Mouse (Mus musculus): ENCODE results near the gene Mrrf. TPM values are rescaled to one million over a fixed set of nuclear protein-coding genes. Genes with fewer than 3 reads are reported as not detected.

Gene Mrrf
- polyA plus RNA-seq, 1 experiment, result 0.36 TPM

DNA sequence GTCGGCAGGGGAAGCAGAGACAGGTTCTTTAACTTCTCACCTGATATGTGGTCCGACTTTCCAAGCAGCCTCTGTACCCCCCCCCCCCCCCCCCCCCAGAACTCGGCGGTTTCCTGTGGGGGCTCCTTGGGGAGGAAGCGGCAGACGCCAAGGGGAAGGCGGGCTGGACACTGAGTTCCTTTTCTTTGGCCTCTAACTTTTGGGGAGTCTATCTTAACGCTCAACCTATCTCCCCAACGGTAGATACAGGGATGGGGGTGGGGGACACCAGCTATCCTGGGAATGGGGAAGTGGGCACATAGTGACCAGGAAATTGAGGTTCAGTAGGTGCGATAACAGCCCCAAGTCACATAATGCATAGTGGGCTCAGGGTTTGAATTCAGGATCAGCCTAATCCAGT is 94.8 kb downstream of the Mrrf start:
- H3K36me3 ChIP-seq (ENCODE audit: control insufficient read depth), result no peaks in the 10 kb centered on the region
- no peak overlapping the region for H3K4me3 ChIP-seq (replicated peaks)
- TF ChIP-seq GATA1 (IDR thresholded peaks at IDR 0.05; ENCODE audit: low read length) (no peak), TAL1 (IDR thresholded peaks at IDR 0.05; ENCODE audit: low read length) (no peak)
- no peaks in the 10 kb centered on the region for H3K9me3 ChIP-seq (ENCODE audit: control insufficient read depth, low read length)
- H3K27me3 ChIP-seq (ENCODE audit: control insufficient read depth), result peaks cover 24% of the 10 kb centered on the region
- H3K4me1 ChIP-seq (ENCODE audit: control insufficient read depth), result peaks cover 6% of the 10 kb centered on the region

DNA sequence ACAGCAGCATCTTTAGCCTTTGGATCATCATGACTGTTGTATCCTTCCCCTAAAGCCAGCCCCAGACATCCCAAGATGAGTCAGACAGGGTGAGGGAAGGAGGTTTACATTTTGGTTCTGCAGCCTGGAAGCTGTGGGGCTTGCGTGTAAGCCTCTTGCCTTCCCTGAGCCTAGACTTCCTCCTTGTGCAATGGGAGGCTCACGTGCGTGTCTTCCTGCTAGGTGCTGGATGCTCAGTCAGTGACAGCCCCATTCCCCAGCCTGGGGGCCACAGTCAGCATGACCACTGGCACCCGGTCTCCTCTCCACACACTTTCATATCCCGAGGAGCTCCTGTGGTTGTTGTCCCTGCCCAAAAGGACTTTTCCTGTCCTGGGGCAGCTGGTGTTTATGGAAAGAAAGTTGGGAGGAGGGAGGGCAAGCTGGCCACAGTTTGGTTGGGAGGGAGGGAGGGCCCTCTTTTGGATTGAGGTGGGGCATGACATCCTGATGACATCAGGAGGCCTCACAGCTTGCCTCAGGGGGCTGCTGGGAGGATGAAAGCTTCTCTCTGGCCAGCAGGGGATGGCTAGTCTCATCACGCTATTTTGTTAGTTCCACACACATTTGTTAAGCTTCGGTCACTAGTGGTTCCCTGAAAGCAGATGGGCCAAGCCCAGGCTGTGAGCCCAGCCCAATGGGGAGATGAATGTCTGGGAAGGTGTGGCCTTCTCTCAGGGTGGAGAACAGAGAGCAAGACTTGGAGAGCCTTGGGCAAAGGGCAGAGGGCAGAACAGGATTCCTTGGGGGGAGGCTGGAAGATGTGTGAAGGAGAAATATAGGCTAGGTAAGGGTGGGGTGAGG is 98.6 kb downstream of the Mrrf start:
- Histone ChIP-seq H3K27me3 (ENCODE audit: control insufficient read depth) (peaks cover 21% of the 10 kb centered on the region), H3K9me3 (ENCODE audit: control insufficient read depth, low read length) (no peaks in the 10 kb centered on the region), H3K36me3 (ENCODE audit: control insufficient read depth) (no peaks in the 10 kb centered on the region), H3K4me1 (ENCODE audit: control insufficient read depth) (peaks cover 7% of the 10 kb centered on the region), H3K4me3 (replicated peaks) (no peak overlapping the region)
- TF ChIP-seq TAL1 (IDR thresholded peaks at IDR 0.05; ENCODE audit: low read length), result no peak
- TF ChIP-seq GATA1 (IDR thresholded peaks at IDR 0.05; ENCODE audit: low read length), result no peak

DNA sequence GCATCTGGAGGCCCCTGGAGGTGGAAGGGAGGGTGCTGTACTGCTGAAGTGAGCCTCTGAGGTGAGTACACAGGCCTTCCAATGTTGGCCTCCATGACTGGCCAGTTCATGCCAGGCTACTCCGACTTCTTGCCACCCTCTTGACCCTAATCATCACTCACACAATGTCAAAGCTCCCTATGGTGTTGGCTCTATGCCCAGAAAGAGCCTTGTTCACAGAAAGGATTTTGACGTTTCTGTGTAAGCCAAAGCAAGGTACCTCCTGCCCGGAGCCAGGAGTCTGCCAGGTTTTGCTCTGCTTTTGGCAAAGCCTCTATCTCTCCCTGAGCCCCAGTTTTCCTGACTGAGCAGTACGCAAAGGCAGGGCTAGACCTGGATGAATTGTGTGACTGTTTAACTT is 99.7 kb downstream of the Mrrf start:
- peaks cover 9% of the 10 kb centered on the region for H3K27me3 ChIP-seq (ENCODE audit: control insufficient read depth)
- H3K4me1 ChIP-seq (ENCODE audit: control insufficient read depth), result peaks cover 2% of the 10 kb centered on the region; the same call in 1 of the 2 replicates
- H3K9me3 ChIP-seq (ENCODE audit: control insufficient read depth, low read length), result no peaks in the 10 kb centered on the region
- no peaks in the 10 kb centered on the region for H3K36me3 ChIP-seq (ENCODE audit: control insufficient read depth)
- TF ChIP-seq TAL1 (IDR thresholded peaks at IDR 0.05; ENCODE audit: low read length) (no peak), GATA1 (IDR thresholded peaks at IDR 0.05; ENCODE audit: low read length) (no peak)
- H3K4me3 ChIP-seq (replicated peaks), result no peak overlapping the region

DNA sequence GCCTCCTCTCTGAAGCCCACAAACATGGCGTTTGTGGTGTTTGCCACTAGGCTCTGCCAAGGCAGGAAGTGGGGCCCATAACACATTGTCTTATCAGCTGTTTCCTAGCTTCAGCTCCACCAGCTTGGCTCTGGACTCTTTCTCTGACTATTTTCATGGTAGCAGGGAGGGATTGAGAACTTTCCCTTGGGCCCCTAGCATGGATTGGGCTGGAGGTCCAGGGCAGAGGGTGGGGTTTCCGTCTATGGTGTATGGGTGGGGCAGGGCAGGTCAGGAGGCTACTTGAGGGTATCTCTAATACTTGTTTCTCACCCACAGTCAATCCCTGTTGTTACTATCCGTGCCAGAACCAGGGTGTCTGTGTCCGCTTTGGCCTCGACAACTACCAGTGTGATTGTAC is 100.7 kb downstream of the Mrrf start:
- Histone ChIP-seq H3K36me3 (ENCODE audit: control insufficient read depth) (no peaks in the 10 kb centered on the region), H3K27me3 (ENCODE audit: control insufficient read depth) (no peaks in the 10 kb centered on the region), H3K4me1 (ENCODE audit: control insufficient read depth) (peaks cover 2% of the 10 kb centered on the region; the same call in 1 of the 2 replicates), H3K9me3 (ENCODE audit: control insufficient read depth, low read length) (no peaks in the 10 kb centered on the region), H3K4me3 (replicated peaks) (no peak overlapping the region)
- TF ChIP-seq GATA1 (IDR thresholded peaks at IDR 0.05; ENCODE audit: low read length) (no peak), TAL1 (IDR thresholded peaks at IDR 0.05; ENCODE audit: low read length) (no peak)

DNA sequence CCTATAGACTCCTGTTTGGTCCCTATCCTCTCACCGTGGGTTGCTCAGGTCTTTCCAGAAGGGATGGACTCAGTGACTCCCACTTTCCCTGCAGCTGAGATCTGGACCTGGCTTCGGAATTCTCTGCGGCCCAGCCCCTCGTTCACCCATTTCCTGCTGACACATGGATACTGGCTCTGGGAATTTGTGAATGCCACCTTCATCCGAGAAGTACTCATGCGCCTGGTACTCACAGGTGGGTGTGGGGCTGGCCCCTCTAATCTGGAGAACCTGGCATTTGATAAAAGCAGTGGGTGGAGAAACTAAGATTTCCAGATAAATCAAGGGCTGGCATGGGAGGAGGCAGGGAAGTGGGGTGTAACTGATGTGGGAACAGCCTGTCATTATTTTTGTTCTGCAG is 101.4 kb downstream of the Mrrf start:
- H3K27me3 ChIP-seq (ENCODE audit: control insufficient read depth), result no peaks in the 10 kb centered on the region
- H3K9me3 ChIP-seq (ENCODE audit: control insufficient read depth, low read length), result no peaks in the 10 kb centered on the region
- no peak overlapping the region for H3K4me3 ChIP-seq (replicated peaks)
- no peaks in the 10 kb centered on the region for H3K36me3 ChIP-seq (ENCODE audit: control insufficient read depth)
- peaks cover 2% of the 10 kb centered on the region; the same call in 1 of the 2 replicates for H3K4me1 ChIP-seq (ENCODE audit: control insufficient read depth)
- TF ChIP-seq TAL1 (IDR thresholded peaks at IDR 0.05; ENCODE audit: low read length) (no peak), GATA1 (IDR thresholded peaks at IDR 0.05; ENCODE audit: low read length) (no peak)

DNA sequence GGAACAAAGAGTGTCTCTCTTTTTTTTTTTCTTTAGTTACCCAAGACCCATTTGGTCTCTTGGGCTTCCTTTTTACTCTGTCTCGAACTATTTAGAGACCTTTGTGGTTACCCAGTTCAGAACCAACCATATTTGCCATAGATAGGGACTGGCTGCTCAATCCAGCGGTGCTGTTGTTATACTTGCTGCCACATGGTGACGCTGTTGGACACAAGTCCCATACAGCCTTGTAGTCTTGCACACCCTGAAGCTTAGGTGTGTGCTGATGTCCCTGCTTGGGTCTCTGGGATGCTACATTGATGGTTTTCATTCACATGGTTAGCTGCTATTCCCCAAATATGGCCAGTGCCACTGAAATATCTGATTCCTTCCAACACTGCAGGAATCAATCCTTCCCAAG is 102.3 kb downstream of the Mrrf start:
- no peak overlapping the region for H3K4me3 ChIP-seq (replicated peaks)
- no peaks in the 10 kb centered on the region for H3K36me3 ChIP-seq (ENCODE audit: control insufficient read depth)
- no peaks in the 10 kb centered on the region for H3K9me3 ChIP-seq (ENCODE audit: control insufficient read depth, low read length)
- TF ChIP-seq TAL1 (IDR thresholded peaks at IDR 0.05; ENCODE audit: low read length) (no peak), GATA1 (IDR thresholded peaks at IDR 0.05; ENCODE audit: low read length) (no peak)
- peaks cover 2% of the 10 kb centered on the region; the same call in 1 of the 2 replicates for H3K4me1 ChIP-seq (ENCODE audit: control insufficient read depth)
- H3K27me3 ChIP-seq (ENCODE audit: control insufficient read depth), result no peaks in the 10 kb centered on the region

DNA sequence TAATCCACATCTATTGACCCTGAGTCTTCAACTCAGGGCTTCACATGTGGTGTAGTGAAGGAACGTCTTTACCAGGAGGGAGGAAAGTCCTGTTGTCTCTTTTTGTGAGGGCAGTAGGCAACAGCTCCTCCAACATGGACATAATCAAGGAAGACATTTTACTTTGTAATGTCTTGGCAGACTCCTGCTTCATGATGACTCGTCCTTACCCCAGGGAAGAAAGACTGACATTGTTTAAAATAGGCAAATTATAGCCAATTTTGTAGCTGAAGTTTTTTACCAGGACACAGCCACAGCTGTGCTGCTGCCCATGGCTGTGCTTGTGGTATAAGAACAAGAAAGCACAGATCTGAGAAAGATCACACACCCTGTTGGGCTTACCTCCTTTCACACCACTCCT is 102.8 kb downstream of the Mrrf start:
- H3K9me3 ChIP-seq (ENCODE audit: control insufficient read depth, low read length), result no peaks in the 10 kb centered on the region
- H3K27me3 ChIP-seq (ENCODE audit: control insufficient read depth), result no peaks in the 10 kb centered on the region
- H3K36me3 ChIP-seq (ENCODE audit: control insufficient read depth), result no peaks in the 10 kb centered on the region
- no peak for TF ChIP-seq TAL1 (IDR thresholded peaks at IDR 0.05; ENCODE audit: low read length)
- TF ChIP-seq GATA1 (IDR thresholded peaks at IDR 0.05; ENCODE audit: low read length), result no peak
- no peak overlapping the region for H3K4me3 ChIP-seq (replicated peaks)
- peaks cover 2% of the 10 kb centered on the region; the same call in 1 of the 2 replicates for H3K4me1 ChIP-seq (ENCODE audit: control insufficient read depth)

Other genes with a start within 250 kb of the Mrrf start
- gene Ttll11, start 156.5 kb upstream of the Mrrf start, polyA plus RNA-seq (2012), result 0.01 TPM in 2 replicates
- gene Ndufa8, start 87.0 kb upstream of the Mrrf start, polyA plus RNA-seq (2012), result 6.0 and 7.6 TPM in 2 replicates
- not detected in 2 replicates for gene Morn5, start 86.9 kb upstream of the Mrrf start, polyA plus RNA-seq (2012)
- gene Lhx6, start 31.0 kb upstream of the Mrrf start, polyA plus RNA-seq (2012), result 0.02 TPM in 1 of 2 replicates, not detected in the other
- 1.2 and 1.7 TPM in 2 replicates for gene Rbm18, start 384 bp downstream of the Mrrf start, polyA plus RNA-seq (2012)
- 0.09 TPM in 1 of 2 replicates, not detected in the other for gene Ptgs1, start 94.0 kb downstream of the Mrrf start, polyA plus RNA-seq (2012)
- not detected in 2 replicates for gene Olfr338, start 237.1 kb downstream of the Mrrf start, polyA plus RNA-seq (2012)